Mouse (Mus musculus): Measurements from ENCODE around the gene Ttc4.

Ttc4 gene

DNA sequence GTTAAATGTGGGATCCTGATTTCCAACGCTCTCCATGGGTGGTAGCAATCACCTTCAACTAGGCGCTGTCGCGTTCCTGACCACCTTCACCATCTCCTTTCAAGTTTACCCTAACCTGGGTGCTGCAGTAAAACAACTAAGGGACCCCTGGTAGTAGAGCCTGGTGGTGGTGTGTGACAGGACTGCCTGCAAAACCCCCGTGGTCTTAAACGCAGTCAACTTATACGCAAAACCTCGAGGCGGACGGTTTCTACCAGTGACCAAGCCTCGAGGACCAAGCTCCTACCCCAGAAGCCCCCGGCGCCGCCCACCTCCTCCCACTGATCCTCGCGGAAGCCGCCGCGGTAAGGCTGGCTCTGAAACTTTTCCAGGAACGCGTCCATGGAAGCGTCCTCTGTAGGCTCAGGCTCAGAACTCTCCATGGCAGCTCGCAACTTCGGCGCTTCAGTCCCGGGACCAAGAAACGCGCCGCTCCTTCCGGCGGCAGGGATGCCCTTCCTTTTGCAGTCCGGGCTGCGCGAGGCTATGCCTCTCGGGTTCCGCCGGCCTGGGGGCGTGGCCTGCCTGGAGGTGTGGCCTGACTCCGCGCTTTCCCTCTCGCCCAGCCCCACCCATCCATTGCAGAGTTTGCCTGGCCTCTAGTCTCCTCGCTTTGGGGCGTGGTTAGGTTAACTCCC, at the start of gene Ttc4:
Ttc4 (minus strand) TSS at position 503 of the 677 bp plus-strand sequence.
- peak; percentile 83 to 87 for DNase-seq

DNA sequence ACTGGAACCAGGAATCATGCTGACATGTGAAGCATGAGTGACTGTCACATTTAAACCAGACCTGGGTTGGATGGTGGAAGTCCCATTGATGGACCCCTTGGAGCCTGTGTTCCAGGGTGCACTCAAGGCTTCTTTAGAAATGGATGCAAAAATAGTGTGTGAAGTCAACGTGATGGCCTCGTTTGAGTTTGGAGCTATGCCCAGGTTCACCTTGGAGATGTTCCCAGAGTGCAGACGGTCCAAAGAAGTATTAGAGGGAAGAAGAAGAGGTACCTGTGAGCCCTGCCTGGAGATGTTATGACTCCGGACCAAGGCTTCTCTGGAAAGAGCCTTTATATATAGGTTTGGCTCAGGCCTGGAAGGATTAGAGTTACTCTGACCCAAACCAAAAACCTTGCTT, 41.9 kb upstream of the Ttc4 start:
- DNase-seq: peak; percentile 58 to 61

DNA sequence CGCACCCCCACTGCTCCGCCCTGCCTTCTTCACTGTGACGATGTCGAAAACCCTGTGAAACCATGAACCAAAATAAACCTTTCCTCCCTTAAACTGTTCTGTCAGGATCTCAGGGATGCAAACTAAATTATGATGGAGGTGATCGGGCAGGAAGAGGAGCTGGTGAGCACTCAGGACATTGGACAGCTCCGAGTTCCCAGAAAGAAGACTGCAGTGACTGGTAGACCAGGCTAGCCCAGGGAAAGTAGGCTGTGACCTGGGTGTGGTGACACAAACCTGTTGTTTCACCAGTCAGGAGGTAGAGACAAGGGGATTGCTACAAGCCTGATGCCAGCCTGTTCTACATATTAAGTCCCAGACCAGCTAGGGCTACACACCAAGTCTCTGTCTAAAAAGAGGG, 34.9 kb upstream of the Ttc4 start:
- no peak for DNase-seq

DNA sequence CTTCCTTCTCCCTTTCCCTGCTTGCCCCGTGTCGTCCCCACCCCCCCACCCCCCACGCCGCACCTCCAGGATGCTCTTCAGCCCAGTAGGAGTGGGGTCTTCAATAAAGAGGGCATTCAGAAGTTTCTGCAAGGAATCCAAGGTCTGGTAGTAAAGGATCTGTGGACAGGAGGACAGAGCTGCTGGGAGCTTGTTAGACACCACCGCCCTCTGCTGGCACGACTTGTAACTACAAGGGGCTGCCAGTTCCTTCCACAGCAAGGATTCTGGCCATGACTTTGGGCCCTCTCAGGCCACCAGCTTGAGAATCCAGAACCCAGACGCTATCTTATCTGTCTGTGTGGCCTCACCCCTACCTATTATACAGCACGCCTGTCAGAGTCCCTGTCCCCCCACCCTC, 29.7 kb upstream of the Ttc4 start:
- DNase-seq: peak; percentile 84 to 85

DNA sequence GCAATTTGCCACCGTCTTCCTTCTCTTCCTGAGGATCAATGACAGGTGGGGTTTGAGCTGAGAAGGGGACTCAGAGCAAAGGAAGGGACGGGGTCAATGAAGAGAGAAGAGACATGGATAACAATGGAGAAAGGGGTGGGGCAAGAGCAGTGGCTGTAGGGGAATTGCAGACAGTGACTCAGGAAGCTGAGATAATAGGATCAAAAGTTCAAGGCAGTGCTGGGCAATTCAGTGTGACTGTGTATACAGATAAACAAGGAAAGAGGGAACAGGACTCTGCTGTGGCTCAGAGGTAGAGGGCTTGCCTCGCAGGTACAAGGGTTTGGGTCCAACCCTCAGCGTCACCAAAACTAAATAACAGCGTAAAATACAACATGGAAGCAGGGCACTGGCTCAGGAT, 29.2 kb upstream of the Ttc4 start:
- DNase-seq: no peak

DNA sequence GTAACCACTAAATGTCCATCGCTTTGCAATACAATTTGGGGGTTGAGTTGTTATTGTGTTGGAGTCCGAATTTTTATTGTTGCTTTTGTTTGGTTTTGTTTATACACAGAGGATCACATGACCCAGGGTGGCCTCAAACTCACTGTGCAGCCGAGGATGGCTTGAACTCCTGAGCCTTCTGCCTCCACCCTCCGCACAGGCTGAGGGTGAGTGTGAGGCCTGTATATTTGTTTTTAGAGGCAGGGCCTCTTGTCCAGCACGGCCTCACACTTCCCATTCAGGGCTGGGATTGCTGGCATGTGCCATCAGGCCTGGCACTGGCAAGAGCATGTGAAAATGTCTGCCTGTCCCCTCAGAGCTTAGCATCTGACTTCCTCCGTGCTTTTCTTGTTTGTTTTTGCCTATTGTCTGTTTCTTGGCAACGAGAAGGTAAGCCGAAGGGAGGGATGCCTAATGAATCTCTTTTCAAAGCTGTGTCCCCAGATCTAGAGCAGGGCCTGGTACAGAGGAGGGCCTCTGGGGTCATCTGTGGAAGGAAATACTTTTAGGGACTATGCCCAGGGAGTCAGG, 26.4 kb upstream of the Ttc4 start:
- DNase-seq: no peak

DNA sequence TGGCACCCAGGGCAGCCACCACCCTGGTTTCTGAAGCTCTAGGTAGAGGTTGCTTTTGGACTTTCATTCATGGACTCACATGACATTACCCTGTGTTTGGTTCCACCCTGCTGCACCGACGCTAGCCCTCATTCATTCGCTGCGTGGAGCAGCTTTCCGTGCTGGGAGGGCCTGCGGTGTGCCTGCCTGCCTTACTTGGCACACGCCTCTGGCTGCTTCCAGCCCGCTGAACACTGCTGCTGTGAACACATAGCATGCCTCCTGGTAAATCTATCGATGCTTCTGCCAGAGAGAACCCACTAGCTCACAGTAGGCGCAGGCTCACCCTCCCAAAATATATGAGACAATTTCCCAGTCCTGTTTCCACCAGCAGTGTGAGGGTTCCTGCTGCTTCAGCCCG, 25.7 kb upstream of the Ttc4 start:
- peak; percentile 37 to 47 for DNase-seq

DNA sequence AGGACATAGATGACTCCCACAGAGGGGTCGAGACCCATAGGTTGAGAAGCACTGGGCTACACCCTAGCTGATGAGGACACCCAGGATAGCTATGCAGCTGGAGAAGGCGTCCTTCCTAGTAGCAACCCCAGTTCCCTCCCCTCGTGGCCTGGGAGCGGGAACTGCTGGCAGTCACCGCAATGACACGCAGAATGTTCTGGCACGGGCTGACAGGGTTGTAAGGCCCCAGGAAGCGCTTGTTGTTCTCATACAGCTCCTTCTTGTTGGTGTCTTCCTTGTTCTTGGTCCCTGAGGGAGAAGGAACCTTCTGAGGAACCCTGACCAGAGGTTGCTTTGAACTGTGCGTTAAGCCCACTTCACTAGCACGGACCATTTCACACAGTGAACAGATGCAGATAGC, 25.2 kb upstream of the Ttc4 start:
- no peak for DNase-seq

DNA sequence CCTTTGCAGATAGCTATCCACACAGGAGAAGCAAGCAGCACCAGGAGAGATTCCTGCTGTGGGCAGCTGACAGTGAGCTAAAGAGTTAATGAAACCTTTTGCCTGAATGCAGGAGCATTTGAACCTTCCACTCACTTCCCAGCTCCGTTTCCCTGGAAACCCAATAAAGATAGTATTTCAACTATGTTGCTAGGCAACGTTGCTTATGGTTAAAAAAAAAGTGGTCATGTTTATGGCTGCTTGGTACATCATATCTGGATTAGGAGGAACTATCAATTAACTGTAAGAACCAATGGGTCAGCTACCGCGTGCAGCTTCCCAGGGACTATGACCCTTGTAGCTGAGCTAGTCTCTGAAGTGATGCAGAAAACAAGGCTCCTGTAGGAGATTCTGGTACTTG, 22.1 kb upstream of the Ttc4 start:
- DNase-seq: no peak

DNA sequence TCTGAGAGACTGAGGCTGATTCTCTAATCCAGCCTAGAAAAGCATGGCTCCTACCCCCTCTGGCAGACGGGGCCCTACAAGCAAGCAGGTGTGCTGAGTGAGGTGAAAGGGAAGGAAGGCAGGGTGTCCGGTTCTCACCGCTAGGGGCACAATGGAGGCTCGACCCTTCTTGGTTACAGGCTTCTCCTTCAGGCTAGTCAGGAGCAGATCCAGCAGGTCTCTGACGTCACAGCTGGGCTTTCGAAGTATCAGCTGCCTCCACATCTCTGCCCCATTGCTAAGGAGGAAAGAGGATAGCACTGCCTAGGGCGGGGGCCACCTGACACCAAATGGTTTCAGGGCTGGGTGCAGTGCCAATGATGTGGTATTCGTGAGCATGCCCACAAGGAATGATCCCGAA, 21.2 kb upstream of the Ttc4 start:
- no peak for DNase-seq

DNA sequence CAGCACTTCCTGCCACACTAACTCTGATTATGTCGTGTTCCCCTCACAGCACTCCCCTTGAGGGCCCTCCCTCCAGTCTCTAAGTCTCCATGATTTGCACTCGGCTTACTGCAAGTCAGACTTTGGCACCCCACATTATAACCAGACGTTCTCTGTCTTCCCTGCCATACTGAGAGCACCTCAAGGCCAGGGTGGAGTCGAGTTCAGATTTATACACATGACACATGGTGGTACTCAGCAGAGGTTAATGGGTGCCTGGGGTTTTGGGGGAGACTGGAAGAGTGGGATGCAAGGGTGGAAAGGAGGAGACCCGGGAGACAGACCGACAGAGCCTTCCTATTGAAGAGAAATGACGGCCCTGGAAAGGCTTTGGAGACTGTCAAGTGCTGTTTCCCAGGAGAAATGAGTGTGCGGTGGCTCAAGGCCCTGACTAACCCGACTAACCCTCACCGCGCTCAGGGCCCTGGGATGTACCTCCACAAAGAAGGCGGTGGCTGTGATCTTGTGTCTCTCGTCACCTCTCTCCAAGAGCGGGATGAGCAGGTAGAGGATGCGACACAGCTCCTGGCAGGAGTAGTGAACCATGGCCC, 15.2 kb upstream of the Ttc4 start:
- no peak for DNase-seq

DNA sequence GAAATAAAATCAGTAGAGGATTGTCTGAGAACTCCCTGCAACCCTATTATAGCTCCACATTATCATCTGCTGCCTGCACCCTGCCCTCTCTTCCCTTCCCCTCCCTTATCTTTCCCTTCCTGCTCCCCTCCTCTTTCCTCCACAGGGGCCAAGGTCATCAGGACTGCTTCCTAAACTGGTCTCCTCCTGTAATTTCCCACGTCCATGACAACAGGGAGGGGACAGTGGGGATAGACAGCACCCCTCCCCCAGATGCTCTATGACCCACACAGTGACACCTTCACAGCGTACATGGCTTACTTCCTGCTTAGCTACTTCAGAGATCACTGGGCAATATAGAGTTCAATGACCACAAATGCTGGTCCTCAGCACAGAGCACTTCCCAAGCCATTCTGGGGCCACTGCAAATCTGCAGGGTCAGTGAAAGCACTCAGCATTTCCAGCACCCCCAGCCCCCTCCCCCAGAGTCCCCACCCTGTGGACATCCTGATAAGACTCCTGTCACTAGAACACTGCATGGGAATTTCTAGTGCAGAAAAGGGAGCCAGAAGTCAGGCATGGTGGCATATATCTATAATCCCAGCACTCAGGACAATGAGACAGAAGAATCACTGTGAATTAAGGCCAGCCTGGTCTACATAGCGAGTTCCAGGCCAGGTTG, 10.0 kb upstream of the Ttc4 start:
- DNase-seq: no peak

DNA sequence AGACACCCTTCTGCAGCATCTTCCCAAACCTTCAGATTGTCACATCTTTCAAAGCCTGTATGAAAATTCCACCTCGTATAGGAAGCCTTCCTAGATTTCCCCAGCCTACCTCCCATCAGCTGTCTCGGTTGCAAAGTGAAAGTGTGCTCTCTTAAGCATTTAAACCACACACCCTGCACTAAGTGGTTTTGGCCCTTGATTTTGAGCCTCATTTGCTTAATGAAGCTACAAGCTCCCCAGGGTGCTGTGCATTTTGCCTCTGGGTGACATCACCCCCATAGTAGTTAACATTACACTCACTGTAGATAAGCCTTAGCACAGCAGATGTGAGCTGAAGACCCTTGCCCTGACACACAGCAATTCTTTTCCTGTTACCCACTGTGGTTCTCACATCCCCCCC, 2.2 kb upstream of the Ttc4 start:
- DNase-seq: no peak

DNA sequence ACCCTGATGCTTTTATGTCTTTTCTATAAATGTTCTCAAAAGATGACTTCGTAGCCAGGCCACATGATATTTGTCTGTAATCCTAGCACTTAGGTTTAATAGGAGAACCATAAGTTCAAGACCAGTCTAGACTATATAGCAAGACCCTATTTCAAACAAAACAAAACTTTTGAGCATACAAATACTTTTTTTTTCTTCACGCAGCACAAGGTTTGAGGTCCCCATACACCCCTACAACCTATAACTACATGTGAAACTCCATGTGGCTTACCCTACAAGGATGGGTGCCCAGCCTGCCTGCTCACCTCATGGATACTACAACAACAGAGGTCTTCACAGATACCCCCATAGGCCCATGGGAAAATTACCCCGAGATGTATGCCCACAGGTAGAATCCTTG, 408 bp upstream of the Ttc4 start:
- no peak for DNase-seq

DNA sequence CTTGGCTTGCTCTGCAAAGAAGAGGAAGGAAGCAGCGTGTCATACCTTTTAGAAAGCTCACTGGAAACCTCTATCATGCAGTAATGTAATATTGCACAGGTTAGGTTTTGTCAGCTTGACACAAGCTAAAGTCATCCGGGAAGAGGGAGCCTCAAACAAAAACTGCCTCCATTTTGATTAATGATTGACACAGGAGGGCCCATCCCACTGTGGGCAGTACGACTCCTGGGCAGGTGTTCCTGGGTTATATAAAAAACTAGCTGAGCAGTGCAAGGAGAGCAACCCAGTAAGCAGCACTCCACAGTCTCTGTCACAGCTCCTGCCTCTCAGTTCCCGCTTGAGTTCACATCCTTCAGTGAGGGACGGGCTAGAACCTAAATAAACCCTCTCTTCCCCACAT, 2.0 kb downstream of the Ttc4 start:
- no peak for DNase-seq

DNA sequence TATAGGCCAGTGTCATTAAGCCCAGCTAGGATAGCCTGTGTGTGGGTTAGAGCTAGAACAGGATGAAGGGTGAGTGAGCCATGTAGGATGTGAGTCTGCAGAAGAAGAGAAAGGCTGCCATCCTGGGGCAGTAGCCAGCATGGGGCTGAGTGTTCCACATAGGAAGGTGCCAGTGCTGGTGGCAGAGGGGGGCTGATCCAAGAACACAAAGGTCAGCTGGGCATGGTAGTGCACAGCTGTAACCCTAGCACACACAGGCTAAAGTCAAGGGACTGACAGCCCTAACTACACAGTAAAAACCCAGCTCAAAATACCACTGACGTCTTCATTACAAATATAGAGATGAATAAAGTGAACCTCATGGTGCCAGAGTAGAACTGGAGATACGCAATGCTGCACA, 12.2 kb downstream of the Ttc4 start:
- no peak for DNase-seq

DNA sequence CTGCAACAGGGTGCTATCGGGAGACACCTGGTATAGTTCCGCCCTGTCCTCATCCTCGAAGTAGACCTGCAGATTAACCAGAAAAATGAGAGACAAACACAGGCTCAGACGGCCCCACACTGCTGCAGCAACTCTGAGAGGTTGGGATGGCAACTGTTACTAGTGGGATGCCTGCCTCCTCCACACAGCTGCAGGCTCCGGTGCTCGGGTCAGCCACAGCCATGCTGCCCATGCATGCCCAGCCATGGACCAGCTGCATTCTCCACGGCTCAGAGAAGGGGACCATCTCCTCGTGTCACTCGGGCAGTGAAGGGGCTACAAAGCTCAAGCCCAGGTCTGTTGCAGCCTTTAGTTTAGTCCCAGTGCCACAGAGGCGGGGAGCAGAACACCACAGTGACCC, 13.1 kb downstream of the Ttc4 start:
- DNase-seq: no peak

DNA sequence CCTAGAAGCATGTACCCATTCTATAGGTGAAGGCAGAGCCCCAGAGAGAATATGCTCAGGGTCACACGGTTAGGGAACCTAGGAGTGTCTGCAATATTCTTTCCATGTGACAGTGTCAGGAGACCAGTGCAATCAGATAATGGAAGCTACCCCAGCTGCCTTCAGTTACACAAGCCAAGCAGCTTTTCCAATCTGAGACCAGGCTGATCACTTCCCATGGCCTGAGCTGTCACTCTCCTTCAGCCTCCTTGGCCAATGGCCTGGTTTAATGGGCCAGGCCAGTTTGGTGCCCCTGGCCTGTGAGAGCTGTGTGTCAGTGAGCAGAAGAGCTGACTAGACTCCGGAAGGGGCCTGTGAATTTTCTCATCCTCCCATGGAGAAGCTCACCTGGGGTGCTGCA, 13.5 kb downstream of the Ttc4 start:
- DNase-seq: no peak

DNA sequence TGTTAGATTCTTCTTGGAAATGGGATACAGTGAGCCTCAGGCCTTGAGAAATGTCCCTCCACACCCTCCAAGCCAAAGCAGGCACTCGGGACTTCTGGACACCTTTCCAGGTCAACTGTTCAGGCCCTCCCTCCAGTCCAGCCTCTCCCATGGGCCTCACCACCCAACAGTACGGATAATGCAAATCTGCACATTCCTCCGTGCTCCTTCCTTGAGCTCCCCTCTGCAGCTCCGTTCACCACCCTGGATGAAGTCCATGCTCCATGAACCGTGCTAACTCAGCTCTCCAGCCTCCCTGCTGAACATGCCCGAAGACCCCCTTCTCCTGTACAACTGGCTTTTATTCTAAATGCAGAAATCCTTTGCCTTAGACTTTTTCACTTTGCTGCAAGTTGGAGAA, 14.0 kb downstream of the Ttc4 start:
- no peak for DNase-seq

DNA sequence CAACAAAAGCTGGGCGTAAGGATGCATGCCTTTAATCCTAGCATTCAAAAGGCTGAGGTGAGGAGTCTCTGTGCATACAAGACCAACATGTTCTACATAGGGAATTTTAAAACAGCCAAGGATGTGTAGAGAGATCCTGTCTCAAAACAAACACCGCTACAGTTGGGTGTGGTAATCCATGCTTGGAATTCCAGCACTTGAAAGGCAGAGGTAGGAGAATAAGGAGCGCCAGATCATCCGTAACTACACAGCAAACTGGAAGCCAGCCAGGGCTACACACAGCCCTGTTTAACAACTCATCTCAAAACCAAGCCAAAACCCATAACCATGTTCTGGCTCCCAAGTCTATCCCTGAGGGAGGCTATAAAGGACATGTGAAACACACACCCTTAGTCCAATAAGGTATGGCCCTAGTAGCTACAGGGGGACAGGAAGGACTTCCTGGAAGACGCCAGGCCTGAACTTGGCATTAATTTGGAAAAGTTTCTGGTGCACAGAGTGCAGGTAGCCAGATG, 14.7 kb downstream of the Ttc4 start:
- DNase-seq: no peak

DNA sequence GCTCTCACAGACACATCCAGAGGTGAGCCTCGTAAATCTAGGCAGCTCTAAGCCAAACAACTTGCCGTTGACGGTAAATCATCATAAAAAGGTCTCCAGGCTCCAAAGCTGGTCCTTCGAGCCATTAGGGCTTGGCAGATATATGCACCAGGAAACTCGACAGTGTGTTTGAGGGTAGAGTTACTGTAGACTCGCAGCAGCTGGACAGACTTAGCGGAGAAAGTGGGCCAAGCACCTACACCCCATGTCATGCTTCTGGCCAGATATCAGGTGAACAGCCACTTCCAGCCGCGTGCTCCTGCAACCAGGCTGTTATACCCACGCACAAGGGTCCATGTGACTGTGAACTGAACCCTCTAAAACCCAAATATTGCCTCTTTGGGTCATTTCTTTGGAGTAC, 23.1 kb downstream of the Ttc4 start:
- DNase-seq: no peak

DNA sequence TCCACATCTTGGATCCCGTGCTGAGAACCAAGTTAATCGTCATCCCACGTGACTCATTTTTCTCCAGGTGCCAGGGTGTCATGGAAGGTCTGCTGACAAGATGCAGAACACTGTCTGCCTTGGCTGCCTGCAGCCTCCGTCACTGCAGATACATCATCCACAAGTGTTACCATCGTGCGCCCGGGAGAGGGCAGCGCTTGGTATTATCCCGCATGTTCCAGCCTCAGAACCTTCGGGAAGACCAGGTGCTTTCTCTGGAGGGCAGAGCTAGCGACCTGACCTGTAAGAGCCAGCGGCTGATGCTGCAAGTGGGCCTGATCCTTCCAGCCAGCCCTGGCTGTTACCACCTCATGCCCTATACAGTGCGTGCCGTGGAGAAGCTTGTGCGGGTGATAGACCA, 25.7 kb downstream of the Ttc4 start:
- no peak for DNase-seq

DNA sequence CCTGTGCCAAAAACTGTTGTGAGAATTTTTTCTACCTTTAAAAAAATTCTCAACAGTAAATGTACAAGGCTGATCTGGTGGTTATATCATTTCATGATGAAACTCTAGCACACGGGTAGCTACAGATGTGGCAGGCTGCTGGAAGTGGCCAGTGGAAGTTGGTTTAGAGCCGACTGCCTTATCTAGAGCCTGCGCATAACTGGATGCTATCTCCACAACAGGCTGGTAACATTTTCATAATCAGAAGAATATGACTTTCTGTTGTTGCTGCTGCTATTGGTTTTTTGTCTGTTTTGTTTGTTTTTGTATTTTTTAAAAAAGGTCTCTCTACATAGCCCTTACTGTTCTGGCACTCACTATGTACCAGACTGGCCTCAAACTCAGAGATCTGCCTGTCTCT, 26.2 kb downstream of the Ttc4 start:
- no peak for DNase-seq

Data from cerebellum, postnatal 36 days (tissue).